Mouse (Mus musculus): Measurements from ENCODE around the gene Arhgap15. TPM values are rescaled to one million over a fixed set of nuclear protein-coding genes. Genes with fewer than 3 reads are reported as not detected.

Gene Arhgap15
- polyA plus RNA-seq, 3 experiments from 2014 or later: 195 to 420 (median 351) TPM

GRCm38 (mm10) chr2:44309124-44309523 lies 560.5 kb downstream of the Arhgap15 start:
- ATAC-seq: no peak

GRCm38 (mm10) chr2:44309556-44309955 lies 560.9 kb downstream of the Arhgap15 start:
- no peak for ATAC-seq

- ATAC-seq: no peak
Measured at GRCm38 (mm10) chr2:44310095-44310748, 561.6 kb downstream of the Arhgap15 start.

GRCm38 (mm10) chr2:44311216-44311615 lies 562.6 kb downstream of the Arhgap15 start:
- no peak for ATAC-seq

GRCm38 (mm10) chr2:44313573-44313972 lies 564.9 kb downstream of the Arhgap15 start:
- ATAC-seq: no peak

GRCm38 (mm10) chr2:44318436-44318835 lies 569.8 kb downstream of the Arhgap15 start:
- no peak for ATAC-seq

- no peak for ATAC-seq
Measured at GRCm38 (mm10) chr2:44319479-44319878, 570.9 kb downstream of the Arhgap15 start.

- no peak for ATAC-seq
Measured at GRCm38 (mm10) chr2:44323813-44324212, 575.2 kb downstream of the Arhgap15 start.

- ATAC-seq: no peak
Measured at GRCm38 (mm10) chr2:44333295-44333694, 584.7 kb downstream of the Arhgap15 start.

GRCm38 (mm10) chr2:44334006-44334405 lies 585.4 kb downstream of the Arhgap15 start:
- ATAC-seq: no peak

- no peak for ATAC-seq
Measured at GRCm38 (mm10) chr2:44334517-44334916, 585.9 kb downstream of the Arhgap15 start.

GRCm38 (mm10) chr2:44336720-44337354 lies 588.2 kb downstream of the Arhgap15 start:
- no peak for ATAC-seq

GRCm38 (mm10) chr2:44338467-44338866 lies 589.8 kb downstream of the Arhgap15 start:
- ATAC-seq: no peak

GRCm38 (mm10) chr2:44341091-44341571 lies 592.5 kb downstream of the Arhgap15 start:
- ATAC-seq: no peak

GRCm38 (mm10) chr2:44344861-44345260 lies 596.2 kb downstream of the Arhgap15 start:
- peak; percentile 84 for ATAC-seq

GRCm38 (mm10) chr2:44345325-44345945 lies 596.8 kb downstream of the Arhgap15 start:
- ATAC-seq: peak; percentile 70

GRCm38 (mm10) chr2:44346184-44346583 lies 597.6 kb downstream of the Arhgap15 start:
- ATAC-seq: no peak

GRCm38 (mm10) chr2:44347781-44348180 lies 599.2 kb downstream of the Arhgap15 start:
- no peak for ATAC-seq

GRCm38 (mm10) chr2:44349101-44349500 lies 600.5 kb downstream of the Arhgap15 start:
- no peak for ATAC-seq

- no peak for ATAC-seq
Measured at GRCm38 (mm10) chr2:44352885-44353284, 604.3 kb downstream of the Arhgap15 start.

- no peak for ATAC-seq
Measured at GRCm38 (mm10) chr2:44353594-44353993, 605.0 kb downstream of the Arhgap15 start.

- ATAC-seq: no peak
Measured at GRCm38 (mm10) chr2:44354786-44355185, 606.2 kb downstream of the Arhgap15 start.

- ATAC-seq: no peak
Measured at GRCm38 (mm10) chr2:44355316-44355715, 606.7 kb downstream of the Arhgap15 start.
